Mouse (Mus musculus) limb, embryonic 11.5 days (tissue): ENCODE measurements around the gene Ercc8. TPM values are rescaled to one million over a fixed set of nuclear protein-coding genes. Genes with fewer than 3 reads are reported as not detected.
A peak's percentile ranks its signal among the peaks of the same experiment; 100 is the strongest.

Experiments
- ATAC-seq: fragments of 200-750 bp; cut with Nextera tagmentation; 2 replicates; pipeline ENCODE4 v1.8.0; 2017; ENCODE audit warnings: low read depth; ENCODE audit not compliant: insufficient number of reproducible peaks, low FRiP score, low TSS enrichment
- DNase-seq: peaks from one replicate; pipeline ENCODE4 v3.0.0-alpha.2; 2015; ENCODE audit warnings: low spot score
- H3K27ac ChIP-seq: fragments of 300-500 bp; sonication (generic); replicated peaks from 2 replicates; pipeline ENCODE4 v1.5.1; 2014; ENCODE audit warnings: low read depth, mild to moderate bottlenecking, low read length
- H3K27me3 ChIP-seq: fragments of 300-500 bp; sonication (generic); 2 replicates; pipeline ENCODE4 v1.6.1; 2014; ENCODE audit warnings: mild to moderate bottlenecking, low read length, mixed read lengths; ENCODE audit not compliant: control insufficient read depth, insufficient read depth
- H3K36me3 ChIP-seq: fragments of 300-500 bp; sonication (generic); 2 replicates; pipeline ENCODE4 v1.6.1; 2014; ENCODE audit warnings: mild to moderate bottlenecking, low read length, moderate library complexity, mixed read lengths; ENCODE audit not compliant: control insufficient read depth, insufficient read depth
- H3K4me1 ChIP-seq: fragments of 300-500 bp; sonication (generic); 2 replicates; pipeline ENCODE4 v1.6.1; 2014; ENCODE audit warnings: low read length, mixed read lengths; ENCODE audit not compliant: control insufficient read depth, insufficient read depth
- H3K4me2 ChIP-seq: fragments of 300-500 bp; sonication (generic); 2 replicates; pipeline ENCODE4 v1.6.1; 2014; ENCODE audit warnings: low read depth, mild to moderate bottlenecking, moderate library complexity; ENCODE audit not compliant: severe bottlenecking
- H3K4me3 ChIP-seq: fragments of 300-500 bp; sonication (generic); 2 replicates; pipeline ENCODE4 v1.5.1; 2014; ENCODE audit warnings: low read depth, low read length
- H3K9ac ChIP-seq: fragments of 300-500 bp; sonication (generic); 2 replicates; pipeline ENCODE4 v1.6.1; 2014; ENCODE audit warnings: mild to moderate bottlenecking, low read length
- H3K9me3 ChIP-seq: fragments of 300-500 bp; sonication (generic); 2 replicates; pipeline ENCODE4 v1.6.1; 2016; ENCODE audit warnings: low read length; ENCODE audit not compliant: control insufficient read depth
- WGBS: fragments of 180-500 bp; shearing (Covaris S2); extraction: QIAGEN DNeasy Blood & Tissue Kit; methylation state at CpG from one replicate; pipeline ENCODE4 v1.1.7; 2014; 5-methylcytosine and 5-hydroxymethylcytosine counted together
- polyA plus RNA-seq: library from polyadenylated mRNA; unstranded; fragments of >200 nt; fragmentation: Nextera tagmentation; extraction: Ambion mirVana; gene quantifications from 2 replicates; pipeline ENCODE4 v1.2.1, GENCODE M21; 2014

Ercc8 gene
- polyA plus RNA-seq, 1 experiment from 2014 or later = 26.6 TPM

GRCm38 (mm10) chr13:108138403-108138977 is 20.0 kb upstream of the Ercc8 start:
- Histone ChIP-seq H3K9me3 (no peaks in the 10 kb centered on the region), H3K4me2 (no peak overlapping the region), H3K4me1 (no peaks in the 10 kb centered on the region), H3K27me3 (no peaks in the 10 kb centered on the region), H3K4me3 (no peak overlapping the region), H3K36me3 (no peaks in the 10 kb centered on the region; the same call in 1 of the 2 replicates), H3K9ac (no peak overlapping the region), H3K27ac (no peak overlapping the region)
- ATAC-seq = no peak
- 91% methylated on average over 5 of the region's 5 CpGs for WGBS
- no peak for DNase-seq

DNA sequence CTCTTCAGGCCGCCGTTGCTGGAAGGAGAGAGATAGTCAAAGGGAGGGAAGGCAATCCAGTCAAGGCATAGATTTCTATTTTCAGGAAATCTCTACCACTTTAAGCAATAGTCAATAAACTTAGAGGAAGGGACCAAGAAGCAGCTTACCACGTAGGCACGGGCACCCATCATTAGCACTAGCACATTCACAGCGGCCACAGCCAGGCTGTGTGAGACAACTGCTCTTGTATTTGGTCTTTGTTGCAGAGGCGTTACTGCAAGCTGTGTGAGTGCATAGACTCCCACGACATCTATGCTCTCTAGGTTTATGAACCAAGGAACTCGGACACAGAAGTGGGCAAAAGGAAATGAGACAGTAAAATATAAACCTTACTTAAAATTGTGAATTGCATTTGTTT is 14.4 kb upstream of the Ercc8 start:
- no peak overlapping the region for H3K9ac ChIP-seq
- no peak overlapping the region for H3K4me2 ChIP-seq
- no peak for ATAC-seq
- H3K4me1 ChIP-seq = no peaks in the 10 kb centered on the region
- no peak overlapping the region for H3K27ac ChIP-seq
- no peaks in the 10 kb centered on the region for H3K9me3 ChIP-seq
- DNase-seq = no peak
- no peaks in the 10 kb centered on the region; the same call in 1 of the 2 replicates for H3K36me3 ChIP-seq
- no peaks in the 10 kb centered on the region for H3K27me3 ChIP-seq
- 91% methylated on average over 8 of the region's 8 CpGs for WGBS
- H3K4me3 ChIP-seq = no peak overlapping the region

- no peaks in the 10 kb centered on the region for H3K36me3 ChIP-seq
- H3K9ac ChIP-seq = no peak overlapping the region
- H3K27me3 ChIP-seq = no peaks in the 10 kb centered on the region
- no peaks in the 10 kb centered on the region for H3K9me3 ChIP-seq
- no peak overlapping the region for H3K4me2 ChIP-seq
- H3K4me1 ChIP-seq = no peaks in the 10 kb centered on the region
- DNase-seq (no peak), ATAC-seq (no peak)
- H3K4me3 ChIP-seq = no peak overlapping the region
- H3K27ac ChIP-seq = no peak overlapping the region
Observed at GRCm38 (mm10) chr13:108151782-108152181, 6.7 kb upstream of the Ercc8 start.

- H3K4me3 ChIP-seq = no peak overlapping the region
- H3K36me3 ChIP-seq = no peaks in the 10 kb centered on the region
- H3K4me1 ChIP-seq = no peaks in the 10 kb centered on the region
- no peaks in the 10 kb centered on the region for H3K9me3 ChIP-seq
- peak; percentile 74 for DNase-seq
- H3K4me2 ChIP-seq = no peak overlapping the region
- H3K27me3 ChIP-seq = no peaks in the 10 kb centered on the region
- 73% methylated on average over 8 of the region's 8 CpGs for WGBS
- ATAC-seq = no peak
- no peak overlapping the region for H3K9ac ChIP-seq
- no peak overlapping the region for H3K27ac ChIP-seq
Observed at GRCm38 (mm10) chr13:108152650-108153372, 5.7 kb upstream of the Ercc8 start.

DNA sequence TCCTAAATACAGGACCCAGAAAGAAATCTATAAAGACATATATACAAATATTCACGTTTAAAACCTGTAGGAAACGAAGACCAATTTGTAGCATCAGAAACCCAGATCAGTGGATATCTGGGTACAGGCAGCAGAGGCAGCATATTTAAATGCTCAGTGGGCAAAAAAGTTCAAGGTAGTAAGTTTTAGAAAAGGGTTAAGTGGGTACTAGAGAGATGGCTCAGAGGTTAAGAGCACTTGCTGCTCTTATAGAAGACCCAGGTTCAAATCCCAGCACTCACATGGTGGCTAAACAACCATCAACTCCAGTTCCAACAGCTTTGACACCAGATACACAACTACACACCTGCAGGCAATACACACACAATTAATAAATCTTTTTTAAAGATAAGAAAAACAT is 1.4 kb upstream of the Ercc8 start:
- Histone ChIP-seq H3K27me3 (no peaks in the 10 kb centered on the region), H3K9ac (no peak overlapping the region), H3K4me1 (peaks cover 4% of the 10 kb centered on the region; the same call in 1 of the 2 replicates), H3K9me3 (no peaks in the 10 kb centered on the region), H3K4me2 (no peak overlapping the region), H3K4me3 (no peak overlapping the region), H3K36me3 (no peaks in the 10 kb centered on the region), H3K27ac (no peak overlapping the region)
- ATAC-seq (no peak), DNase-seq (no peak)
- 84% methylated on average over 2 of the region's 2 CpGs for WGBS

DNA sequence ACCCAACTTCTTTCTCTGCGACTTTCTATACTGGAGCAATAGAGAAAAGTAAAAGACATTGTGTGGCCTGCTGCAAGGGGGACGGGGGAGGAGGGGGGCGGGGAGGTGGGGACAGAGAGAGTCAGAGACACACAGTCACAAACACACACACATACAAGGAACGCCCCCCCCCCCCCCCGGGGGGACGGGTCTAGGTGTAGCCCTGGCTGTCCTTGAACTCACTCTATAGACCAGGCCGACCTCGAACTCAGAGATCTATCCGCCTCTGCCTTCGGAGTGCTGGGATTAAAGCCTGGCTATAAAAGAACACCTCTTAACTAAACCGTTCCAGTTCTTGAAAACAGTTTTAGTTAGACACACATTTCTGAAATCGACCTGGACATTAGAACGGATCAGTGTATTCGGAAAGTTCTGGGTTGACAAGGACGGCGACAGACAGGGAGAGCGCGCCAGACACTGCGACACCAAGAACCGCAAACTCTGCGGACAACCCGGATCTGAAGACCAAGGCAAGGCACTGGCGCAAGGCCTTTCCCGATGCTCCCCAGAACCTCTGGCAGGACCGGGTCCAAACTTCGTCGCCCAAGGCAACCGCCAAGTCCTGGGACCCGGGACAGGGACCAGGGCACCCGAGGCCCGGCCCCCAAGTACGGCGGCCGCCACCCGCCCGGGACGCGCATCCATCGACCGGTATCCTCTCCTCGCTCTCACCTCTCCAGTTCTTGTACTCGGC is 633 bp upstream of the Ercc8 start:
- no peak overlapping the region for H3K27ac ChIP-seq
- H3K4me2 ChIP-seq = peak overlapping the region; percentile 52
- peak overlapping the region; percentile 72 for H3K4me3 ChIP-seq
- WGBS = 3% methylated on average over 41 of the region's 42 CpGs
- ATAC-seq (no peak; the same call in 1 of the 2 replicates), DNase-seq (peak; percentile 42)
- peaks cover 4% of the 10 kb centered on the region; the same call in 1 of the 2 replicates for H3K4me1 ChIP-seq
- no peaks in the 10 kb centered on the region for H3K36me3 ChIP-seq
- H3K9me3 ChIP-seq = no peaks in the 10 kb centered on the region
- H3K27me3 ChIP-seq = no peaks in the 10 kb centered on the region
- H3K9ac ChIP-seq = peak overlapping the region; percentile 67

DNA sequence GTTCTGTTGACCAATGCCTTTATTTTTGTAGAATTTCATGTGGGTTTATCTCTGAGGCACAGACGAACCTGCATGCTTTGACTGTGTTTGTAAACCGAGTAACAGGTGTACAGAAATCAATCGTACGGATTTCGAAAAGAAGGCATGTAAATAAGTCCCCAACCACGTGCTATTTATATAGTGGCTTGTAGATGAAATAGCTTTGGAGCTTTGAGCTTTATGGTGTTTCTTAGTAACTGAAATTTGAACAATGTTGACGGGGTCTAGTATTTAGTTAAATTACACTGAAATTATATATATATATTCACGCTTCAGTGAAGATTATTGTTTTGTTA is 677 bp downstream of the Ercc8 start:
- H3K36me3 ChIP-seq = no peaks in the 10 kb centered on the region
- H3K27ac ChIP-seq = no peak overlapping the region
- peak overlapping the region; percentile 38 for H3K9ac ChIP-seq
- H3K4me3 ChIP-seq = peak overlapping the region; percentile 72
- ATAC-seq = no peak
- H3K4me2 ChIP-seq = peak overlapping the region; percentile 60
- no peaks in the 10 kb centered on the region for H3K9me3 ChIP-seq
- peaks cover 4% of the 10 kb centered on the region; the same call in 1 of the 2 replicates for H3K4me1 ChIP-seq
- 10% methylated on average over 8 of the region's 8 CpGs for WGBS
- DNase-seq = no peak
- H3K27me3 ChIP-seq = no peaks in the 10 kb centered on the region

DNA sequence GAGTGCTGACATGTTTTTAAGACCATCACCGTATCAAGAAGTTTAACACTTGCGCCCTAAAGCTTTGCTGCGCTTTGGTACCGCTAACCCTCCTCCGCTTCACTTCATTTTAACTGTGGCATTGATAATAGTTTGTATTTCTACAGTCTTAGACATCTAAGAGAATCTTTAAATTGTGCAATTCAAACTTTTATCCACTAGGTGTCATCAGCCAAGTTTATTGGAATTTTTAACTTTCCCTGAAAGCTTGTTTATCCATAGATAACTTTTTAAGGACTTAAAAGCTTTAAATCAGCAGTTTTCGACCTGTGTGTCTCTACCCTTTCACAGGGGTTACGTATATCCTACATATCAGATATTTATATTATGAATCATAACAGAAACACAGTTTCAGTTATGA is 1.4 kb downstream of the Ercc8 start:
- H3K36me3 ChIP-seq = no peaks in the 10 kb centered on the region
- no peaks in the 10 kb centered on the region for H3K9me3 ChIP-seq
- 77% methylated on average over 7 of the region's 7 CpGs for WGBS
- H3K4me1 ChIP-seq = peaks cover 4% of the 10 kb centered on the region; the same call in 1 of the 2 replicates
- H3K9ac ChIP-seq = no peak overlapping the region
- H3K4me3 ChIP-seq = no peak overlapping the region
- ATAC-seq (no peak), DNase-seq (no peak)
- no peak overlapping the region for H3K27ac ChIP-seq
- no peak overlapping the region for H3K4me2 ChIP-seq
- H3K27me3 ChIP-seq = no peaks in the 10 kb centered on the region
